Mouse (Mus musculus): ENCODE measurements around the gene Zbtb39.

Gene Zbtb39

DNA sequence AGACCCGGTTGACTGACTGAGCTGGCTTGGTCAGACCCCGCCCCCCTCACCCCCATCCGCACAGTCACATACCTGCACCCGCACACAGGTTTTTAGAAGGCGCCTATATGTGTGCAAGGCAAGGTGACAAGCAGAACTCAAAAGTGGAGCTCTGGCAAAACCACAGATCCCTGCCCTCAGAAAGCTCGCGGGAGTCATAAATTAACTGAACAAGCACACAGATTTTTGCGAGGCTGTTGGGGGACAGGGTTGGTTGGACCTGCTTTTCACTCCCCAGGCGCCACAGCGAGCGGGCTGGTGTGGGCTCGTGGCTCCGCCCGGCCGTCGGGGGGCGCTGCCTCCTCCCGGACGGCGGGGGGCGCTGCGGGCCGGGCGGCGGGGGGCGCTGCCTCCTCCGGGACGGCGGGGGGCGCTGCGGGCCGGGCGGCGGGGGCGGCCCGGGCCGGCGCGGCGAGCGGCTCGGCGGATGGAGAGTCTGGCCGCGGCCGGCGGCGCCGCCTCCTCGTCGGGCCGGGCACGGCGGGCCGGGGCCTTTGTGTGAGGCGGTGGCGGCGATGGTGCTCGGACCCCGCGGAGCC is at the start of gene Zbtb39:
Gene Zbtb39 (plus strand): TSS at position 456 of the 578 bp plus-strand sequence.
- DNase-seq = peak; percentile 81

- no peak for DNase-seq
Measured at GRCm38 (mm10) chr10:127691053-127691452, 48.3 kb upstream of the Zbtb39 start.

GRCm38 (mm10) chr10:127694636-127695035 is 44.7 kb upstream of the Zbtb39 start:
- DNase-seq = peak; percentile 40

GRCm38 (mm10) chr10:127695775-127696174 is 43.6 kb upstream of the Zbtb39 start:
- DNase-seq = no peak

GRCm38 (mm10) chr10:127698966-127699365 is 40.4 kb upstream of the Zbtb39 start:
- DNase-seq = no peak

DNA sequence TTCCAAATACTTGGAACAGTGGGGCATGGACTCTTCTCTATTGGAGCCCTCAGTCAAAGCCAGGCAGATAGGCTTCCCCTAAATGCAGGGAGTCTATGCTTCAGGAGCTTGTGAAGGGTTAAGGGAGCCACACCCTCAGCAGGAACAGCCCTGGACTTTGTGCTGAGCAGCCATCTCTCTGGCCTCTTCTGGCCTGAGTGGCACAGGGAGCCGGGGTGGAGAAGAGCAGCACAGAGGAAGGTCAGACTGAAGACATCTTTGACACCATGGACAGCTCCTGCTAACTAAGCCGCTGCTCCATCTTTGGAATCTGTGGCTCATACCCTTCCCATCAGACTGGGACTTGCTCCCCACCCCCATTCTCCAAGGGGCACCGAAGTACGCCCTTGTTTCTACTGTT is 36.0 kb upstream of the Zbtb39 start:
- DNase-seq = no peak

DNA sequence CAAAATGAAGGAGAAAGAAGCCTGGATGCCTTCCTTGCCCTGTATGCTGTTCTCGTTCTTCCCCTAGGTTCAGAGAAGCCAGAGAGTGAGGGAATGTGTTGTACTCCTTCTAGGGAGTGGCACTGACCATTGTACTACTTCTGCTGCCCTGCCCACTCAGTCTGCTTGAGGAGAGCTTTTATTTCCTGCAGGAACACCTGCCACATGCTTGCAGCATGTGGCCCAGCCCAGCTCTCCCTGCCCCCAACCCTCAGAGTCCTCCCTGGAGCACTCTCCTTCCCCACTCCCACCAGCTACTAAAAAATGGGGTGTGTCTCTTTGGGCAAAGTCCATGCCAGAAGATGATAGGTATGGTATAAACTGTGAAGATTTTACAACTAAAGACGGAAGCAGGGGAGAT is 35.0 kb upstream of the Zbtb39 start:
- no peak for DNase-seq

DNA sequence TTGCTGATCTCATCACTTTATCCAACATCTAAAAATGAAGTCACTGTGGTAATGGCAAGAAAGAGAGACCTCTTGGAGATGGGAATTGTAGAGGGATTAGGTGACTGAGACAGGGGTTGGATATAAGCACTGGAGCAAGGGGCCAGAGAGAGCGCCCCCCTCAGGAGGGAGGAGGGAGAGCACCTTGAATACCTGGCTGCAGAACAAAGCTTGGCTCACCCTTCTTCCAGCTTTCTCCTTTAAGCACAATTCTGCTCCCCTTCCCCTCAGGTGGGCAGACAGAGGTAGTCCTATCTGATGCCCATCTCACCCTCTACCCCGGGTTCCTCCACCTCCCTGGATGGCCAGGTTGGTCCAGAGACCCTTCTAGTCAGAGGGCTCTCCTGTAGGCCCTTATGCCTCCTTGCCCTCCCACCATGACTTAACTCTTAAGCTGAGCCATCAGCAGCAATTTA is 34.5 kb upstream of the Zbtb39 start, which contains the start of gene Myo1a:
Gene Myo1a (plus strand): TSS at position 405 of the 455 bp plus-strand sequence.
- no peak for DNase-seq

DNA sequence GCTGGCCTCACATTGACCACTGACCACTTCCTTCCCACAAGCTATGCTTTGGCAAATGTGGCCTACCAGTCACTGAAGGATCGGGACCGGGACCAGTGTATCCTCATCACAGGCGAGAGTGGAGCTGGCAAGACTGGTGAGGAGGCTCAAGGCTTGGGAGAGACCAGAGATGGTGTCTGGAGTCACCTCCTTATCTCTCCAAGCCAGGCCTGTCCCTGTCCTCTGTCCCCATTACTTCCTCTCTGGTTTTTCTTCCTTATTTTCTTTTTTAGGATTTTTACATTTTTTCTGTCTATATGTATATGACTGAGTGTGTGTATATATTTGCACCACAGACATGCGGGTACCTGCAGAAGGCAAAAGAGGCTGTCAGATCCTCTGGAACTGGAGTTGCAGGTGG is 33.6 kb upstream of the Zbtb39 start:
- no peak for DNase-seq

DNA sequence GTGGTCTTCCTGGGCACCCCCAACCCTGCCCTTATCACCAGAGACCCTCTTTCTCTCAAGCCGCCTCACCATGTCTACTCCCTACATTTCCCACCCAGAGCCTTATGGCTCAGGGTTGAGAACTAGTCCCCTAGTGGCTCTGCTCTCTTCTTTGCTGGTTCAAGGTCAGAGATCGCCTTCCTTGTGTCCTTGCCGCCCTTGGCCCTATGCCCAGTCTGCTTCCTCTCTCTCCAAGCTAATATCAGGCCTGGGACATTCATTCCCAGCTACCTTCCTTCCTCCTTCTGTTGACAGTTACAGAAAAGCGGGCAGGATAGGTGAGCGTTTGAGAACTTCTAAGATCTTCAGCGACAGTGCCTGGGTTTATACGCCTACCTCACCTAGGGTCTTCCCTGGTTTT is 31.6 kb upstream of the Zbtb39 start:
- peak; percentile 37 for DNase-seq

DNA sequence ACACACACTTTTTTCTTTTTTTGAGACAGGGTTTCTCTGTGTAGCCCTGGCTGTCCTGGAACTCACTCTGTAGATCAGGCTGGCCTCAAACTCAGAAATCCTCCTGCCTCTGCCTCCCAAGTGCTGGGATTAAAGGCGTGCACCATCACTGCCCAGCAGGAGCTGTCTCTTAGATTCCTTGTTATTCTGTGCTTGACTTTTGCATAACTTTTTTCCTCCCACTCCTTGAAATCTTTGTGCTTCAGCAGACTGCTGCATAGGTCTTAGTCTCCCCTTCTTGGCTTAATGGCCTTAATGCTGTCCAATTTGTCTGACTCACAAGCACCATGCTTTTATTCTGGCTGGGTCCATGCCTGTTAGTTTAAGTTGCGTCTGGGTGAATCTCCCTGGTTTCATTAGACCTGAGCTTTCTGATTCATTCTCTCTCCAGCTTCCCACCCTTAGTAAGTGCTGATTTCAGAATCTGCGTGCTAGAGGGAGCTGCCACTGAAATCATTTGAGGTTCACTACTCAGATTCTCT is 30.4 kb upstream of the Zbtb39 start:
- no peak for DNase-seq

- DNase-seq = no peak
Measured at GRCm38 (mm10) chr10:127710331-127710730, 29.0 kb upstream of the Zbtb39 start.

DNA sequence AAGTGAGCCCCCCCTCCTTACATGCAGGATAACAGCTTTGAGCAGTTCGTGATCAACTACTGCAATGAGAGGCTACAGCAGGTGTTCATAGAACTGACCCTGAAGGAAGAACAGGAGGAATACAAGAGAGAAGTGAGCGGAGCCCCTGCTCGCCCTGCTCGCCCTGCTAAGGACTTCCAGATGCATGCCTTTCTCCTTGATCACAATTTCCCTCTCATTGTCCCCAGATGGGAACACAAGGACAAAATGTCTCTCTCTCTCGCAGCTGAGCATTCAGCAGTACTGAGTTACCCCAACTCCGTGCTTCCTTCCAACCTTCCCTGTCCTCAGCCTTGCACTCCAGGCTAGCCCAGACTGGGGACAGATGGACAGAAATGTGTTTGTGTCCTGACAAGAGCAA is 26.6 kb upstream of the Zbtb39 start:
- no peak for DNase-seq

- no peak for DNase-seq
Measured at GRCm38 (mm10) chr10:127721671-127722418, 17.5 kb upstream of the Zbtb39 start.

GRCm38 (mm10) chr10:127724178-127724577 is 15.2 kb upstream of the Zbtb39 start, which contains the start of gene Tac2:
Tac2 (plus strand) TSS chr10:127724478.
- DNase-seq = no peak

- no peak for DNase-seq
Measured at GRCm38 (mm10) chr10:127725136-127725535, 14.2 kb upstream of the Zbtb39 start.

DNA sequence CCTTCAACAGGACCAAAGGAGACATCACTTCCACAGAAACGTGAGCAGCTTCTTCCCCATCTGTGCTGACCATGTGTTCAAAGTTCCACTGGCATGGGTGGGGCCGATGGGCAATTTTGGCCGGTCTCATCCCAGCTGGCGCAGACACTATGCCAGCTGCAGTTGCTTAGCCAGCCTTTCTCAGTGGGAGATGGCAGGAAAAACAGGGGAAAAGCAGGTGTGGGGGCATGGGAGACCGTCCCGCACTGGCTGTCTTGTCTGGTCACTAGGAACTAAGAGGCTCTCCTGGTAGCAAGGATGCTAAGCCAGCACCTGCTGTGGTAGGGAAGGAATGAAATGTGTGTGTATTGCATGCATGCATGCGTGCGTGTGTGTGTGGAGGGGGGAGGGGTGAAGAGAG is 10.9 kb upstream of the Zbtb39 start:
- no peak for DNase-seq

DNA sequence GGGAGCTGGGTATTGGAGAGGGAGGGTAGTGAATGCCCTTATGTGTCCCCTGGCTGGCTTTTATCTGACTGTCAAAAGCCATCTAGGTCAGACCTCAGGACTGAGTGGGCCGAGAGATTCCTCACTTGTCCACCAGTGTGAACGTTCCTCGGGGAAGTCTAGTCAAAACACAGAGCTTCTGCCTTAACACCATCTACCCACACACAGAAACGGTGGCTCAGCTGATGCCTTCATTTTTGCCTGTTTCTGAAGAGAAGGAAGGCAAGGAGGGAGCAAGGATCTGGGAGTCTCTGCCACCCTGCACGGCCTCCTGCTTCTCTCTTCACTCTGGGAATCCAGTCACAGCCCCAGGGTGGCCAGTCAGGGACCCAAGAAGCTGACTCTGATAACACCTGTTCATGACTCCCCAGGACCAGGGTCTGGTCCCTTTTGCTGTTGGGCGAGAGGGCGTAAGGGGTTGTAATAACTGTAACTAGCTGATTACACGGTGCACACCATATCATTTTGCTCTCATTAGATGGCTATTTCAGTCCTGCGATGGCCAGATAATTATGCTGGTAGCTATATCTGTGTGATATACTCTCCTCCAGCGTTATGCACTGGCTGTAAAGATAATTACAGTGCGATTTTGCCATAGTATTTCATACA is 8.9 kb upstream of the Zbtb39 start:
- no peak for DNase-seq

DNA sequence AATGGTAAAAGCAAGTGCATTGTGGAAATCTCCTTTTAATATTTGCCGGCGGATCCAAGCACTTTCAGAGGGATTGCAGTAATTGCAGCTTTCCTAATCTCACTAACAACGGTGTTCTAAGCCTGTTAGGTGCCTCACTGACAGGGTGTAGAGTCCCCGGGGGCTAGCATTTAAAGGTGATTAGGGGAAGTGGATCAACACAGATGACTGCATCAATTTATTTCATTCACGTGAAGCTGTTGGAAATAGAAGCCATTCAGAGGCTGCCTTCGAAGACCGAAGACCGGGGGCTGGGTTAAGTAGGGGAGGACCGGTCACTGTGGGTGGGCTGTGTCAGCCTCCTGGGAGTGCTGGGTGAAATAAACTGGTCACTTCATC is 8.4 kb upstream of the Zbtb39 start:
- no peak for DNase-seq

DNA sequence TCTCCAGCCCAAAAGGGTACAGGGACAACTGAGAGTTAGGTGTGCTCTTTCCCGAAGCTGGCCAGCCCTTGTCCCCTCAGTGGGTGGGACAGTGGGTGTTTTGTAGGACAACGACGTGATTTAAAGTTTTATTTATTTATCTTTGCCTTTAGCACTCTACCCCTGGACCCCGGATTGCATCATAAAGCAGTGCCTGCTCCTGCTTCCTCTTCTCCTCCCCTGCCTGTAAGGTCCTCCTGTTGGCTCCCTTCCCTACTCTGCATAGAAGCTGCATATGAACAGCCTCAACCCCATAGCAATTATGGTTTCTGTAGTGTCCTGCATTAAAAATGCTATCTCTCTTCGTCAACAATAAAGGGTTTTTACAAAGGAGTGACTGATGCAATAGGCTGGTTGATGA is 7.9 kb upstream of the Zbtb39 start:
- DNase-seq = no peak

GRCm38 (mm10) chr10:127734434-127734833 is 4.9 kb upstream of the Zbtb39 start:
- DNase-seq = peak; percentile 33

DNA sequence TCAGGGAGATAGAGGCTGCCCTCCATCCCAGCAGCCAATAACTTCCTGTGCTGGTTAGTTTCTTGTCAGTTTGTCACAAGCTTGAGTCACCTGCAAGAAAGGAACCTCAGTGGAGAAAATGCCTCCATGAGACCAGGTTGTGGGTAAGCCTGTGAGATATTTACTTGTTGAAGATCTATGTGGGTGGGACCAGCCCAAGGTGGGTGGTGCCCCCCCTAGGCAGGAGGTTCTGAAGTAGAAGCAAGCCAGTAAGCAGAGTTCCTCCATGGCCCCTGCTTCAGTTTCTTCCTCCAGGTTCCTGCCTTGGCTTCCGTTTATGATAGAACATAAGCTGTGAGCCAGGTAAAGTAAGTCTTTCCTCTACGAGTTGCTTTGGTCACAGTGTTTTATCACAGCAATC is 3.1 kb upstream of the Zbtb39 start:
- no peak for DNase-seq

GRCm38 (mm10) chr10:127736916-127737315 is 2.4 kb upstream of the Zbtb39 start:
- DNase-seq = no peak

GRCm38 (mm10) chr10:127737552-127737951 is 1.8 kb upstream of the Zbtb39 start:
- no peak for DNase-seq

Measured in kidney, adult 9 months (tissue).